Mouse (Mus musculus): ENCODE results near the gene Wrb. TPM values are rescaled to one million over a fixed set of nuclear protein-coding genes. Genes with fewer than 3 reads are reported as not detected.

Gene Wrb
- 15.4 and 16.4 TPM in 2 replicates for polyA plus RNA-seq (2015; fragmentation: Nextera tagmentation; extraction: Ambion mirVana)

DNA sequence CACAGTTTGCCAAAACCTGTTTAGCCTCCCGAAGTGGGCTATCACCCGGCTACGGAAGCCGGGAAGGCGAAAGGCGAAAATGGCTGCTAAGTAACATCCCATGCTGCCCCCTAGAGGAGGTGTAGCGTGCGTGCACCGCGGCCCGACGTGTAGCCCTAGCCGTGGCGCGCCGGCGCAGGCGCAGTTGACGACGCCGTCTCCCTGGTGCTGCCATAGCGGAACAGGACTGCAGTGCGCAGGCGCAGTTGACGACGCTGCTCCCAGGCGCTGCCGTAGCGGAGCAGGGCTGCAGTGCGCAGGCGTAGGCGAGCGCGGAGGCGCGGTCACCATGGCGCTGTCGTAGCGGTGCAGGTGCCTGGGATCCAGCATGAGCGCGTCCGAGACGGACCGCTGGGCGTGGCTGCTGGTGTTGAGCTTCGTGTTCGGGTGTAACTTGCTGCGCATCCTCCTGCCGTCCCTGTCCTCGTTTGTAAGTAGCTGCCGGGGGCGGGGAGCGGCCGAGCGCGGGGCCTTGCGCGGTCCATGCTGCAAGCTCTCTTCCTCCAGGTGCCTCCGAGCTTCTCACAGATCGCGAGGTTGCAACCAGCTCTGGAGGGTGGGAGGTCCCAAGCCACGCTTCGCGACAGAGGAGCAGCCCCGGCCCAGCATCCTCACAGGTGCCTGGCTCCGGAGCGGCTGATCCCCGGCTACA is at the start of gene Wrb:
TSS of gene Wrb (plus strand) at position 298 of the 691 bp plus-strand sequence.

DNA sequence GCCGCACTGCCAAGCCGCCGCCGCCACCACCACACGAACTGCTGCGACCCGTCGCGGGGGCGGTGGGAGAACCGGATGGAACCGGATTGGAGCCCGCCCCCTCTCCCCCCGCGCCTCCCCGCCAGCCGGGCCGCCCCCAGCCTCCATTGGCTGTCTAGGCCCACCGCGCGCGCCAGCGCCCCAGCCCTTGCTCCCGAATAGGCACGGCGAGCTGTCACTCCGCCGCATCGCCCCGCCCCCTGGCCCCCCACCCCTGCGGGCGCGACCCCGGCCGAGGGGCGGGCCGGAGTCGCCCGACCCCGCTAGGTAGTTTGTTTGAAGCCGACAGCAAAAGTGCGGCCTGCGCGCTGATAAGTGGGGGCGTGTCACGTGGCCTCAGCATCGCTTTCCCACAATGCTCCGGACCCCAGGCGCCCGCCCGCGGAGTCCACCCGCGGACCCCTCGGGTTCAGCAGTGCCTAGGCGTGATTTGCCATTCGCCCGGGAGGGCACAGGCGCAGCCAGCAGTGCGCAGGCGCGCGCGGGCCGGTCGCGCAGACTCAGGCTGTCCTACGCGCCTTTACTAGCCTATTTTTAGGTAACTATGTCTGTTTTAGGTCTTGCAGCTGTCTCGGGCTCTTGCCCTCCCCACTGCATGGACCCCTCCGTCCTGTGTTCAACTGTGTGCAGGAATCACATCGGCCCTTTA is 17.4 kb upstream of the Wrb start, which contains the start of gene Hmgn1:
TSS of gene Hmgn1 (minus strand) at position 73 of the 688 bp plus-strand sequence.

GRCm38 (mm10) chr16:96191531-96192506 is 46.6 kb downstream of the Wrb start, which contains the start of gene Lca5l:
Gene Lca5l (minus strand): TSS chr16:96192271.

GRCm38 (mm10) chr16:96199913-96200701 is 54.9 kb downstream of the Wrb start, which contains the start of gene Sh3bgr:
Gene Sh3bgr (plus strand): TSS chr16:96200450.

Other genes with a start within 250 kb of the Wrb start
- 50.6 and 51.3 TPM in 2 replicates for gene Psmg1, start 154.4 kb upstream of the Wrb start, polyA plus RNA-seq (2015; fragmentation: Nextera tagmentation; extraction: Ambion mirVana)
- gene Brwd1, start 62.9 kb upstream of the Wrb start, polyA plus RNA-seq (2015; fragmentation: Nextera tagmentation; extraction: Ambion mirVana) = 19.9 and 24.7 TPM in 2 replicates
- 164 and 166 TPM in 2 replicates for gene Hmgn1, start 17.7 kb upstream of the Wrb start, polyA plus RNA-seq (2015; fragmentation: Nextera tagmentation; extraction: Ambion mirVana)
- gene Lca5l, start 46.9 kb downstream of the Wrb start, polyA plus RNA-seq (2015; fragmentation: Nextera tagmentation; extraction: Ambion mirVana) = 0.37 and 0.53 TPM in 2 replicates
- gene Sh3bgr, start 55.0 kb downstream of the Wrb start, polyA plus RNA-seq (2015; fragmentation: Nextera tagmentation; extraction: Ambion mirVana) = 1.3 and 3.8 TPM in 2 replicates
- 0.06 and 0.12 TPM in 2 replicates for gene B3galt5, start 90.4 kb downstream of the Wrb start, polyA plus RNA-seq (2015; fragmentation: Nextera tagmentation; extraction: Ambion mirVana)